Mouse (Mus musculus): ENCODE measurements at regions not wholly inside any gene's neighbourhood (a gene's known extent, or its start where the extent isn't known, plus 50 kb on each side); places are given as distances from the start of the nearest gene placed in this dataset.

GRCm38 (mm10) chr5:149338016-149338696, 73.4 kb upstream of the Medag start:
- intact Hi-C loops (cut with DNase I) = loop anchor here (5.0 kb wide), 1 partner anchor 66 kb away; no protein-coding TSS in a partner anchor
- no peak for TF ChIP-seq CTCF (IDR thresholded peaks at IDR 0.05)
- TF ChIP-seq POLR2A (IDR thresholded peaks at IDR 0.05; ENCODE audit: insufficient read depth, low read depth, low read length) = no peak
- TF ChIP-seq EP300 (IDR thresholded peaks at IDR 0.05; ENCODE audit: insufficient read depth, low read depth, low read length) = no peak
- Histone ChIP-seq H3K27me3 (ENCODE audit: control insufficient read depth, insufficient read depth, low read length) (no peaks in the 10 kb centered on the region), H3K79me2 (replicated peaks; ENCODE audit: control insufficient read depth, insufficient read depth, low read length) (no peaks in the 10 kb centered on the region), H3K36me3 (ENCODE audit: control insufficient read depth, insufficient read depth, low read length) (no peaks in the 10 kb centered on the region), H3K4me1 (ENCODE audit: control insufficient read depth, insufficient read depth, low read length) (no peaks in the 10 kb centered on the region; the same call in 1 of the 2 replicates), H3K9ac (ENCODE audit: low read depth, low read length) (no peak overlapping the region), H3K27ac (no peak overlapping the region), H3K4me3 (no peak overlapping the region)
- no peak for DNase-seq
- 56% methylated on average over 15 of the region's 15 CpGs for WGBS

- H3K79me2 ChIP-seq (replicated peaks; ENCODE audit: control insufficient read depth, insufficient read depth, low read length) = no peaks in the 10 kb centered on the region
- no peak for TF ChIP-seq CTCF (IDR thresholded peaks at IDR 0.05)
- no peak for TF ChIP-seq EP300 (IDR thresholded peaks at IDR 0.05; ENCODE audit: insufficient read depth, low read depth, low read length)
- TF ChIP-seq POLR2A (IDR thresholded peaks at IDR 0.05; ENCODE audit: insufficient read depth, low read depth, low read length) = no peak
- H3K36me3 ChIP-seq (ENCODE audit: control insufficient read depth, insufficient read depth, low read length) = no peaks in the 10 kb centered on the region
- no peaks in the 10 kb centered on the region; the same call in 1 of the 2 replicates for H3K4me1 ChIP-seq (ENCODE audit: control insufficient read depth, insufficient read depth, low read length)
- H3K27me3 ChIP-seq (ENCODE audit: control insufficient read depth, insufficient read depth, low read length) = no peaks in the 10 kb centered on the region
- no peak overlapping the region for H3K4me3 ChIP-seq
- DNase-seq = no peak
- no peak overlapping the region for H3K9ac ChIP-seq (ENCODE audit: low read depth, low read length)
- no peak overlapping the region for H3K27ac ChIP-seq
- WGBS = 64% methylated on average over 5 of the region's 5 CpGs
- intact Hi-C loops (cut with DNase I) = loop anchor here (5.0 kb wide), 1 partner anchor 66 kb away; no protein-coding TSS in a partner anchor
These were observed 72.9 kb upstream of the Medag start for GRCm38 (mm10) chr5:149338697-149339078.

- H3K27me3 ChIP-seq (ENCODE audit: control insufficient read depth, insufficient read depth, low read length) = no peaks in the 10 kb centered on the region
- H3K27ac ChIP-seq = no peak overlapping the region
- no peaks in the 10 kb centered on the region for H3K79me2 ChIP-seq (replicated peaks; ENCODE audit: control insufficient read depth, insufficient read depth, low read length)
- no peak overlapping the region for H3K9ac ChIP-seq (ENCODE audit: low read depth, low read length)
- TF ChIP-seq EP300 (IDR thresholded peaks at IDR 0.05; ENCODE audit: insufficient read depth, low read depth, low read length) (no peak), POLR2A (IDR thresholded peaks at IDR 0.05; ENCODE audit: insufficient read depth, low read depth, low read length) (no peak), CTCF (IDR thresholded peaks at IDR 0.05) (no peak)
- H3K4me3 ChIP-seq = no peak overlapping the region
- no peak for DNase-seq
- H3K36me3 ChIP-seq (ENCODE audit: control insufficient read depth, insufficient read depth, low read length) = no peaks in the 10 kb centered on the region
- intact Hi-C loops (cut with DNase I) = no loop called here
- no peaks in the 10 kb centered on the region; the same call in 1 of the 2 replicates for H3K4me1 ChIP-seq (ENCODE audit: control insufficient read depth, insufficient read depth, low read length)
- WGBS = 55% methylated on average over 7 of the region's 7 CpGs
These were observed 71.2 kb upstream of the Medag start for GRCm38 (mm10) chr5:149340361-149340760.

- Histone ChIP-seq H3K4me3 (no peak overlapping the region), H3K36me3 (ENCODE audit: control insufficient read depth, insufficient read depth, low read length) (no peaks in the 10 kb centered on the region), H3K9ac (ENCODE audit: low read depth, low read length) (no peak overlapping the region), H3K27me3 (ENCODE audit: control insufficient read depth, insufficient read depth, low read length) (no peaks in the 10 kb centered on the region), H3K27ac (no peak overlapping the region), H3K4me1 (ENCODE audit: control insufficient read depth, insufficient read depth, low read length) (no peaks in the 10 kb centered on the region), H3K79me2 (replicated peaks; ENCODE audit: control insufficient read depth, insufficient read depth, low read length) (no peaks in the 10 kb centered on the region)
- no peak for TF ChIP-seq CTCF (IDR thresholded peaks at IDR 0.05)
- no peak for TF ChIP-seq POLR2A (IDR thresholded peaks at IDR 0.05; ENCODE audit: insufficient read depth, low read depth, low read length)
- TF ChIP-seq EP300 (IDR thresholded peaks at IDR 0.05; ENCODE audit: insufficient read depth, low read depth, low read length) = no peak
- no peak for DNase-seq
- 65% methylated on average over 6 of the region's 6 CpGs for WGBS
- intact Hi-C loops (cut with DNase I) = no loop called here
These were observed 70.1 kb upstream of the Medag start for GRCm38 (mm10) chr5:149341461-149341860.

- no peaks in the 10 kb centered on the region for H3K4me1 ChIP-seq (ENCODE audit: control insufficient read depth, insufficient read depth, low read length)
- 76% methylated on average over 21 of the region's 21 CpGs for WGBS
- no peak overlapping the region for H3K4me3 ChIP-seq
- TF ChIP-seq CTCF (IDR thresholded peaks at IDR 0.05) = no peak
- no peak for TF ChIP-seq POLR2A (IDR thresholded peaks at IDR 0.05; ENCODE audit: insufficient read depth, low read depth, low read length)
- no peak for TF ChIP-seq EP300 (IDR thresholded peaks at IDR 0.05; ENCODE audit: insufficient read depth, low read depth, low read length)
- H3K27ac ChIP-seq = no peak overlapping the region
- no peak for DNase-seq
- H3K27me3 ChIP-seq (ENCODE audit: control insufficient read depth, insufficient read depth, low read length) = no peaks in the 10 kb centered on the region
- intact Hi-C loops (cut with DNase I) = no loop called here
- H3K36me3 ChIP-seq (ENCODE audit: control insufficient read depth, insufficient read depth, low read length) = no peaks in the 10 kb centered on the region
- H3K79me2 ChIP-seq (replicated peaks; ENCODE audit: control insufficient read depth, insufficient read depth, low read length) = no peaks in the 10 kb centered on the region
- H3K9ac ChIP-seq (ENCODE audit: low read depth, low read length) = no peak overlapping the region
These were observed 67.7 kb upstream of the Medag start for GRCm38 (mm10) chr5:149343610-149344527.

GRCm38 (mm10) chr5:149344528-149344855, 67.1 kb upstream of the Medag start:
- TF ChIP-seq CTCF (IDR thresholded peaks at IDR 0.05) (no peak), EP300 (IDR thresholded peaks at IDR 0.05; ENCODE audit: insufficient read depth, low read depth, low read length) (no peak), POLR2A (IDR thresholded peaks at IDR 0.05; ENCODE audit: insufficient read depth, low read depth, low read length) (no peak)
- 86% methylated on average over 4 of the region's 4 CpGs for WGBS
- Histone ChIP-seq H3K79me2 (replicated peaks; ENCODE audit: control insufficient read depth, insufficient read depth, low read length) (no peaks in the 10 kb centered on the region), H3K9ac (ENCODE audit: low read depth, low read length) (no peak overlapping the region), H3K36me3 (ENCODE audit: control insufficient read depth, insufficient read depth, low read length) (no peaks in the 10 kb centered on the region), H3K27me3 (ENCODE audit: control insufficient read depth, insufficient read depth, low read length) (no peaks in the 10 kb centered on the region), H3K4me3 (no peak overlapping the region), H3K27ac (no peak overlapping the region), H3K4me1 (ENCODE audit: control insufficient read depth, insufficient read depth, low read length) (no peaks in the 10 kb centered on the region)
- no peak for DNase-seq
- intact Hi-C loops (cut with DNase I) = no loop called here
